Mouse (Mus musculus) thymus, adult 2 months (tissue): Measurements from ENCODE around the gene Psat1. TPM values are rescaled to one million over a fixed set of nuclear protein-coding genes. Genes with fewer than 3 reads are reported as not detected.

ENCODE experiments used
- DNase-seq: peaks from one replicate; pipeline ENCODE4 v3.0.0; 2021
- H3K27ac ChIP-seq: fragments of 200-500 bp; 2 replicates; pipeline ENCODE4 v1.5.1; 2012; ENCODE audit warnings: low read length, control low read depth; ENCODE audit not compliant: control insufficient read depth, insufficient read depth
- H3K27me3 ChIP-seq: fragments of 200-500 bp; 2 replicates; pipeline ENCODE4 v1.6.1; 2012; ENCODE audit warnings: mild to moderate bottlenecking, low read length, moderate library complexity, mixed read lengths; ENCODE audit not compliant: control insufficient read depth, insufficient read depth
- H3K36me3 ChIP-seq: fragments of 200-500 bp; 2 replicates; pipeline ENCODE4 v1.6.1; 2012; ENCODE audit warnings: mild to moderate bottlenecking, low read length, moderate library complexity; ENCODE audit not compliant: control insufficient read depth, insufficient read depth
- H3K4me1 ChIP-seq: fragments of 200-500 bp; replicated peaks from 2 replicates; pipeline ENCODE4 v1.6.1; 2012; ENCODE audit warnings: low read length; ENCODE audit not compliant: control insufficient read depth, insufficient read depth
- H3K4me3 ChIP-seq: fragments of 200-500 bp; 2 replicates; pipeline ENCODE4 v1.5.1; 2012; ENCODE audit warnings: mild to moderate bottlenecking, low read length, control low read depth, moderate library complexity; ENCODE audit not compliant: control insufficient read depth, insufficient read depth
- CTCF ChIP-seq: fragments of 200-500 bp; IDR thresholded peaks from 2 replicates; pipeline ENCODE4 v1.5.1; 2012; ENCODE audit warnings: mild to moderate bottlenecking, control low read depth, low read length, moderate library complexity, borderline replicate concordance; ENCODE audit not compliant: control insufficient read depth, poor library complexity, insufficient read depth; ENCODE audit errors: extremely low read depth
- POLR2A ChIP-seq: fragments of 200-500 bp; IDR thresholded peaks from 2 replicates; pipeline ENCODE4 v1.6.1; 2012; ENCODE audit warnings: mild to moderate bottlenecking, low read length, control low read depth, moderate library complexity; ENCODE audit not compliant: control insufficient read depth, poor library complexity, insufficient read depth; ENCODE audit errors: extremely low read depth
- WGBS: fragments of 180-500 bp; shearing (Covaris S2); methylation state at CpG from one replicate; pipeline ENCODE4 v1.1.7; 2018; 5-methylcytosine and 5-hydroxymethylcytosine counted together
- polyA plus RNA-seq: library from polyadenylated mRNA; depleted of rRNA; stranded (reverse); fragments of >200 nt; gene quantifications from 2 replicates; pipeline ENCODE4 v1.2.3, GENCODE M21; 2012

Psat1 gene
- polyA plus RNA-seq, 1 experiment, result 33.2 TPM

- Histone ChIP-seq H3K4me1 (no peaks in the 10 kb centered on the region), H3K4me3 (no peak overlapping the region), H3K36me3 (no peaks in the 10 kb centered on the region), H3K27me3 (no peaks in the 10 kb centered on the region), H3K27ac (no peak overlapping the region)
- DNase-seq, result no peak
- WGBS, result 71% methylated on average over 1 of the region's 1 CpGs
- TF ChIP-seq CTCF (no peak), POLR2A (no peak)
Observed at GRCm38 (mm10) chr19:15948867-15949266, 1.7 kb upstream of the Psat1 start.

- Histone ChIP-seq H3K27ac (no peak overlapping the region), H3K36me3 (no peaks in the 10 kb centered on the region), H3K27me3 (no peaks in the 10 kb centered on the region), H3K4me3 (no peak overlapping the region), H3K4me1 (no peaks in the 10 kb centered on the region)
- TF ChIP-seq CTCF (no peak), POLR2A (no peak)
- 94% methylated on average over 7 of the region's 7 CpGs for WGBS
- DNase-seq, result no peak
Observed at GRCm38 (mm10) chr19:15948426-15948825, 1.3 kb upstream of the Psat1 start.

GRCm38 (mm10) chr19:15946663-15947062 lies 474 bp downstream of the Psat1 start:
- DNase-seq, result no peak
- Histone ChIP-seq H3K27me3 (no peaks in the 10 kb centered on the region), H3K4me1 (no peaks in the 10 kb centered on the region), H3K36me3 (no peaks in the 10 kb centered on the region), H3K4me3 (no peak overlapping the region), H3K27ac (no peak overlapping the region)
- 82% methylated on average over 10 of the region's 10 CpGs for WGBS
- no peak for TF ChIP-seq POLR2A

GRCm38 (mm10) chr19:15943117-15943423 lies 4.1 kb downstream of the Psat1 start:
- Histone ChIP-seq H3K27ac (no peak overlapping the region), H3K4me3 (no peak overlapping the region), H3K27me3 (no peaks in the 10 kb centered on the region), H3K4me1 (no peaks in the 10 kb centered on the region), H3K36me3 (no peaks in the 10 kb centered on the region)
- 97% methylated on average over 7 of the region's 7 CpGs for WGBS
- TF ChIP-seq POLR2A, result no peak
- TF ChIP-seq CTCF, result no peak
- no peak for DNase-seq

GRCm38 (mm10) chr19:15942421-15943116 lies 4.6 kb downstream of the Psat1 start:
- Histone ChIP-seq H3K27ac (no peak overlapping the region), H3K4me3 (no peak overlapping the region), H3K27me3 (no peaks in the 10 kb centered on the region), H3K4me1 (no peaks in the 10 kb centered on the region), H3K36me3 (no peaks in the 10 kb centered on the region)
- TF ChIP-seq POLR2A (no peak), CTCF (no peak)
- no peak for DNase-seq
- 92% methylated on average over 11 of the region's 11 CpGs for whole genome bisulfite sequencing

GRCm38 (mm10) chr19:15941399-15941798 lies 5.7 kb downstream of the Psat1 start:
- no peak for DNase-seq
- H3K27me3 ChIP-seq, result no peaks in the 10 kb centered on the region
- TF ChIP-seq POLR2A, result no peak
- no peak for TF ChIP-seq CTCF
- H3K4me3 ChIP-seq, result no peak overlapping the region
- no peaks in the 10 kb centered on the region for H3K36me3 ChIP-seq
- no peaks in the 10 kb centered on the region for H3K4me1 ChIP-seq
- WGBS, result 91% methylated on average over 8 of the region's 8 CpGs
- no peak overlapping the region for H3K27ac ChIP-seq

GRCm38 (mm10) chr19:15925719-15926045 lies 21.5 kb downstream of the Psat1 start:
- DNase-seq, result no peak
- peaks cover 10% of the 10 kb centered on the region for H3K4me1 ChIP-seq
- H3K4me3 ChIP-seq, result no peak overlapping the region
- H3K27me3 ChIP-seq, result no peaks in the 10 kb centered on the region
- no peak for TF ChIP-seq POLR2A
- no peak for TF ChIP-seq CTCF
- WGBS, result 52% methylated on average over 4 of the region's 4 CpGs
- H3K36me3 ChIP-seq, result no peaks in the 10 kb centered on the region
- H3K27ac ChIP-seq, result no peak overlapping the region
